Mouse (Mus musculus): ENCODE results near the gene Tmem235. TPM values are rescaled to one million over a fixed set of nuclear protein-coding genes. Genes with fewer than 3 reads are reported as not detected.

Gene Tmem235
- total and polyA plus RNA-seq, 3 experiments: not detected

DNA sequence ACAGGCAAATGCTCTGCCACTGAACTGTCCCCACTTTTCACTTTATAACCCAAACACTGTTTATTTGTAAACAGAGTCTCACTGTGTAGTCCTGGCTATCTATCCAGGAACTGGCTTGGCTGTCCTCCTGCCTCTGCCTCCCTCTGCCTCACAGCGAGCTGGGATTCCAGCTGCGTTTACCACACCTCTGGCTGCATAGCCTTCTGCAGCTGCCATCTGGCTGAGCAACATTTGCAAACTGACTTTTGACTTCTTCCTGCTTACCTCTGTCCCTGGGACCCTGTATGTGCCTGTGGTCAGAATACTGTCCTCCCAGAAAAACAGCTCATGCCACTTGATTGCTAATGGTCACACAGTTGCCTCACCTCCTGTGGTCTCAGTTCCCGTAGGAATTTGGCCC lies 33.2 kb upstream of the Tmem235 start:
- peak overlapping the region; percentile 85 for H3K9ac ChIP-seq (ENCODE audit: insufficient read depth, low read depth)
- peak overlapping the region; percentile 64 to 77 (median 65) for H3K4me3 ChIP-seq (replicated peaks in 1 of 3; ENCODE audit: low read depth in 2 of 3, low read length in 2 of 3, poor library complexity in 1 of 3)
- H3K36me3 ChIP-seq (replicated peaks in 1 of 2; ENCODE audit: control insufficient read depth in 1 of 2, insufficient read depth in 1 of 2, low read length in 1 of 2): peaks cover 13 to 28% of the 10 kb centered on the region in 2 experiments
- in situ Hi-C loops (cut with MboI; ENCODE audit: low pct_ligation_motif_present, low pct_unique_long_range_greater_than_20kb, low sequenced_read_pairs): loop anchor here (5.0 to 10.0 kb wide), 3 partner anchors 35 to 353 kb away; no protein-coding TSS in a partner anchor
- H3K27me3 ChIP-seq (replicated peaks): no peaks in the 10 kb centered on the region
- TF ChIP-seq JUND (conservative IDR thresholded peaks at IDR 0.05; ENCODE audit: low read depth, low read length): no peak
- no peak; the same call in none of the 2 replicates for TF ChIP-seq MYC (IDR thresholded peaks at IDR 0.05; ENCODE audit: low read depth, low read length)
- no peak for TF ChIP-seq E2F4 (IDR thresholded peaks at IDR 0.05; ENCODE audit: insufficient replicate concordance, low read depth, low read length)
- peak; percentile 66; the same call in 1 of the 2 replicates for TF ChIP-seq TCF12 (IDR thresholded peaks at IDR 0.05; ENCODE audit: low read depth, low read length)
- peak; percentile 30; the same call in 1 of the 2 replicates for TF ChIP-seq ETS1 (conservative IDR thresholded peaks at IDR 0.05; ENCODE audit: low read depth, low read length)
- no peak for TF ChIP-seq CTCF (conservative IDR thresholded peaks at IDR 0.05 in 1 of 2, IDR thresholded peaks at IDR 0.05 in 1 of 2; ENCODE audit: low read depth in 2 of 2, low read length in 2 of 2)
- TF ChIP-seq SIN3A (IDR thresholded peaks at IDR 0.05; ENCODE audit: low read length): peak; percentile 39; the same call in 1 of the 2 replicates
- 0 out of 2 replicates have a peak, but pooled peaks have one; percentile 28 for TF ChIP-seq BHLHE40 (IDR thresholded peaks at IDR 0.05; ENCODE audit: low read depth, low read length)
- H3K4me2 ChIP-seq (ENCODE audit: insufficient read depth, low read depth, poor library complexity, severe bottlenecking): peak overlapping the region; percentile 89
- H3K79me2 ChIP-seq (replicated peaks; ENCODE audit: control insufficient read depth, extremely low read depth, insufficient read depth, poor library complexity, severe bottlenecking): peaks cover 48% of the 10 kb centered on the region
- peak; percentile 35 for DNase-seq (ENCODE audit: extremely low read depth)
- H3K4me1 ChIP-seq (ENCODE audit: control insufficient read depth in 1 of 2, insufficient read depth in 2 of 2): peaks cover 11 to 54% of the 10 kb centered on the region in 2 experiments
- dilution Hi-C loops (cut with MboI; ENCODE audit: extremely low pct_ligation_motif_present, extremely low pct_unique_long_range_greater_than_20kb, low sequenced_read_pairs): no loop called here
- H3K9me3 ChIP-seq (replicated peaks; ENCODE audit: low read length): no peaks in the 10 kb centered on the region
- peak overlapping the region; percentile 94 for H3K27ac ChIP-seq (ENCODE audit: insufficient read depth, low read depth)

DNA sequence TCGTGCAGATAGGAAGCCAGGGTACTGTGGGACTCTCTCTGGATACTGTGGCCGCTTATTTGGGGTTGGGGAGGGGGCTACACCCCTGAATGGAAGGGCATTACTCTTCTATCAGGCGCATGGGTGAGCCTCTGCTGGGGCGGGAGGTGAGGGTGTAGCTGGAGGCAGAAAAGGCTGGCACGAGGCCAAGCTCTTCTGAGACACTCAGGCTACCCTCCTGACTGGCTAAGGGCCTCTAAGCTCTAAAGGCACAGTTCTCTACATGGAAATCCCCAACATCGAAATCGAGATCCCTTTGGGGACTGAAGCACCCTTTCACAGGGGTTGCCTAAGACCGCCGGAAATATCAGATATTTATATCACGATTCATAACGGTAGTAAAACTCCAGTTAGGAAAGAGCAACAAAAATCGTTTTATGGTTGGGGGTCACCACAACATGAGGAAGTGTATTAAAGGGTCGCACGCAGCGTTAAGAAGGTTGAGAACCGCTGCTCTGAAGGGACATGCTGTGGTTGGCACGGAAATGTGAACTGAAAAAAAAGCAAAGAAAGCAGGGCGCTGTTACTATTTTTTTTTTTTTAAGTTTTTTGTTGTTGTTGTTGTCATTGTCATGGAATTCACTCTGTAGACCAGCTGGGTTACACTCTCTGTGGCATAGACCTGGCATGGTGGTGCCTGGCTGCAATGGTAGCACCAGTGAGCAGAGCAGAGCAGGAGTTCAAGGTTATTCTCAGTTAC lies 32.2 kb upstream of the Tmem235 start:
- Histone ChIP-seq H3K79me2 (replicated peaks; ENCODE audit: control insufficient read depth, extremely low read depth, insufficient read depth, poor library complexity, severe bottlenecking) (peaks cover 39% of the 10 kb centered on the region), H3K9me3 (replicated peaks; ENCODE audit: low read length) (no peaks in the 10 kb centered on the region), H3K27me3 (replicated peaks) (no peaks in the 10 kb centered on the region), H3K9ac (ENCODE audit: insufficient read depth, low read depth) (peak overlapping the region; percentile 85), H3K4me2 (ENCODE audit: insufficient read depth, low read depth, poor library complexity, severe bottlenecking) (peak overlapping the region; percentile 89), H3K4me1 (ENCODE audit: control insufficient read depth in 1 of 2, insufficient read depth in 2 of 2) (peaks cover 11 to 51% of the 10 kb centered on the region in 2 experiments), H3K27ac (ENCODE audit: insufficient read depth, low read depth) (peak overlapping the region; percentile 94), H3K4me3 (replicated peaks in 1 of 3; ENCODE audit: low read depth in 2 of 3, low read length in 2 of 3, poor library complexity in 1 of 3) (peak overlapping the region; percentile 64 to 77 (median 65)), H3K36me3 (replicated peaks in 1 of 2; ENCODE audit: control insufficient read depth in 1 of 2, insufficient read depth in 1 of 2, low read length in 1 of 2) (peaks cover 4 to 18% of the 10 kb centered on the region in 2 experiments)
- DNase-seq (ENCODE audit: extremely low read depth): peak; percentile 95
- dilution Hi-C loops (cut with MboI; ENCODE audit: extremely low pct_ligation_motif_present, extremely low pct_unique_long_range_greater_than_20kb, low sequenced_read_pairs): no loop called here
- in situ Hi-C loops (cut with MboI; ENCODE audit: low pct_ligation_motif_present, low pct_unique_long_range_greater_than_20kb, low sequenced_read_pairs): loop anchor here (5.0 to 10.0 kb wide), 3 partner anchors 36 to 354 kb away; no protein-coding TSS in a partner anchor
- TF ChIP-seq TCF12 (IDR thresholded peaks at IDR 0.05; ENCODE audit: low read depth, low read length) (peak; percentile 79), POLR2AphosphoS2 (IDR thresholded peaks at IDR 0.05; ENCODE audit: low read depth, low read length) (0 out of 2 replicates have a peak, but pooled peaks have one; percentile 18), SIN3A (IDR thresholded peaks at IDR 0.05; ENCODE audit: low read length) (peak; percentile 91), NELFE (IDR thresholded peaks at IDR 0.05; ENCODE audit: low read depth, low read length) (peak; percentile 56; the same call in 1 of the 2 replicates), MAFK (IDR thresholded peaks at IDR 0.05; ENCODE audit: insufficient replicate concordance, low read length) (peak; percentile 60; the same call in 1 of the 2 replicates), MEF2A (IDR thresholded peaks at IDR 0.05; ENCODE audit: borderline replicate concordance, low read depth, low read length) (peak; percentile 92), HCFC1 (IDR thresholded peaks at IDR 0.05; ENCODE audit: low read depth, low read length) (peak; percentile 55; the same call in 1 of the 2 replicates), ZMIZ1 (IDR thresholded peaks at IDR 0.05; ENCODE audit: low read depth, low read length) (peak; percentile 53; the same call in 1 of the 2 replicates), RAD21 (IDR thresholded peaks at IDR 0.05; ENCODE audit: low read depth, low read length) (no peak), SMC3 (IDR thresholded peaks at IDR 0.05; ENCODE audit: low read depth, low read length) (no peak), ELF1 (IDR thresholded peaks at IDR 0.05; ENCODE audit: low read depth, low read length) (no peak), KAT2A (IDR thresholded peaks at IDR 0.05; ENCODE audit: insufficient replicate concordance, low read length) (no peak), USF2 (conservative IDR thresholded peaks at IDR 0.05; ENCODE audit: low read depth, low read length) (no peak), PAX5 (IDR thresholded peaks at IDR 0.05; ENCODE audit: low read length) (no peak), JUND (conservative IDR thresholded peaks at IDR 0.05; ENCODE audit: low read depth, low read length) (peak; percentile 66; the same call in 1 of the 2 replicates), JUN (IDR thresholded peaks at IDR 0.05; ENCODE audit: insufficient read depth, low read depth, low read length) (peak; percentile 58), MAX (IDR thresholded peaks at IDR 0.05; ENCODE audit: low read length) (peak; percentile 56), POLR2A (IDR thresholded peaks at IDR 0.05; ENCODE audit: low read depth, low read length) (peak; percentile 80), MAZ (IDR thresholded peaks at IDR 0.05; ENCODE audit: low read depth, low read length) (no peak), TBP (conservative IDR thresholded peaks at IDR 0.05; ENCODE audit: low read depth, low read length) (peak; percentile 86), CTCF (conservative IDR thresholded peaks at IDR 0.05 in 1 of 2, IDR thresholded peaks at IDR 0.05 in 1 of 2; ENCODE audit: low read depth in 2 of 2, low read length in 2 of 2) (no peak), MYC (IDR thresholded peaks at IDR 0.05; ENCODE audit: low read depth, low read length) (peak; percentile 63), EP300 (IDR thresholded peaks at IDR 0.05; ENCODE audit: low read length) (peak; percentile 91), RCOR1 (conservative IDR thresholded peaks at IDR 0.05; ENCODE audit: low read depth, low read length) (peak; percentile 75; the same call in 1 of the 2 replicates), ZNF384 (IDR thresholded peaks at IDR 0.05; ENCODE audit: low read depth, low read length) (peak; percentile 94), E2F4 (IDR thresholded peaks at IDR 0.05; ENCODE audit: insufficient replicate concordance, low read depth, low read length) (no peak), IRF4 (IDR thresholded peaks at IDR 0.05; ENCODE audit: low read depth, low read length) (peak; percentile 95)

Measured in CH12.LX (cell line).